Mouse (Mus musculus): ENCODE measurements around the gene Wdr82.

GRCm38 (mm10) chr9:106212594-106212981, 41.9 kb downstream of the Wdr82 start:
- TF ChIP-seq CTCF (IDR thresholded peaks at IDR 0.05; ENCODE audit: low read depth) (no peak), EP300 (IDR thresholded peaks at IDR 0.05; ENCODE audit: low read depth) (no peak)
